Mouse (Mus musculus) spleen, postnatal 36 days (tissue): ENCODE data around the gene Hykk.

Experiments
- DNase-seq, 2 experiments: peaks; one replicate each; pipeline ENCODE4 v3.0.0; 2022; ENCODE audit warnings: low spot score in 2 of 2, mixed read lengths in 1 of 2

Gene Hykk

DNA sequence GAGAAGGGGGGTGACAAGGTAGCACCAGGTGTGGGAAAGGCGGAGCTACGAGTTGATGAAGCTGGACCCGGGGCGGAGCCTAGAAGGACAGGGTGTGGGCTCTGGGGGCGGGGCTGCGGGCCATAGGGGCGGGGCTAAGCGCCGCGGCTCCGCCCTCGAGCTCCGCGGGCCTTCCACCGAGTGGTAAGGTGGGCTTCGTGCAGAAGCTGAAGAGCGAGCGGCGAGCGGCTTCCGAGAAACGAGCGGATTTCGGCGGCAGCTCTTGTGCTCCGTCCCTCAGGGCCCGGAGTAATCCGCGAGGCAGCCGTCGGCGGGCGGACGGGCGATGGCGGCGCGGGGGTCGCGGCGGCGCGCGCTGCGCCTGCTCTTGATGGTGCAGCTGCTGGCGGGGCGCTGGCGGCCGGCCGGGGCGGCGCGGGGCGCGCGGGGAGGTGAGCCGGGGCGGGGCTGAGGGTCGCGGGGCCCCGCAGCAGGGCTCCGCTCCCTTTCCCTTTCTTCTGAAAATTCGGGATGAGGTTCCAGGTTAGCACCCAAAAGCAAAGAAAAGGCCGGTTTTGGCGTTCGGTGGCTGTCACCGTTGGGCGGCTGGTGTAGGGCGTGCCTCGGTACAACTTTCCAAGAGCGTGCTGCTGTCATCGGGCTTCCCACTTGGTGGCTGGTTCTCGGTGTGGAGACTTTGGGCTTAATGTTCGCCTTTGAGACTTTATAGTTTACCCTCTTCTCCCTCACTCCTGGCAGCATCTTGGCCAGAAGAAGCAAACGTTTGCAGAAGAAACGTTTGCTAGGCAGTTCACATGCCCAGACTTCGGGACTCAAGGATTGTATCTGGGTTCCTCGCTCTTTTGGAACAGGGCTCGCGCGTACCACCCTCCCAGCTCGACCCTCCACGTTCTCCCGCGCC, 64.5 kb downstream of the Hykk start:
- DNase-seq, result peak in 1 of 2 experiments; percentile 4

DNA sequence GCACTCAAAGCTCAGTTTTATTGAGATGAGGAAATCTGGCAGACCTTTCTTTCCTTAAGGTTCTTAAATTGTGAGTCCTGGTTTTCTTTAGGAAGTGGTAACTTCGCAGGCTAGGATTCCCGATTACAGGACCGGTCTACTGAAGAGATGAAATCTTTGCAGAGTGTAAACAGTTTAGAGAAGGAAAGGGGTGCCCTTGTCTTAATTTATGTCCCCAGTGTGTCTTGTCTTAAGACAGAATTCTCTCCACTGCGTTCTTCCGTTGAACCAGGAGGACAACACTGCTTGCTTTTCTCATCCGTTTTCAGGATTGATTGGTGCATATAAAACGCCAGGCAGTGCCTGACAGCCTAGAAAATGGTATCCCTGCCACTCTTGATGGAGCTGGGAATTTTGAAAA, 65.3 kb downstream of the Hykk start:
- DNase-seq, result no peak

DNA sequence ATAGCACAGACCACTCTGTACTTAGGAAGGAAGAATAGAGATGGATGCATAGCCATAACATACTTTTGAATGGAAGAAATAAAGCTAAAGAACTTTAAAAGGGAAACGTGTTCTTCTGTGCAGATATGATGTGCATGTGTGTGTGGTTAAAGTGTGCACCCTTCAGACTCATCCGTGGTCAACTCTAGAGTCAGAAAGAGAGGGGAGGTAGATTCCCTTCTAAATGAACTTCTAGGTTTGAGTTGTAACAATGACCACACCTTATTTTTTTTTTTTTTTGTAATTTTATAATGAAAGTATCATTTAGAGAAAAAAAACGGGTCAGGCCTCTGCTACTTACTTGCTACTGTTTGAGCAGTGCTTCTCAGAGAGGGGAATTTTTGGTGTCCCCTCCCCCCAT, 73.3 kb downstream of the Hykk start:
- no peak for DNase-seq

DNA sequence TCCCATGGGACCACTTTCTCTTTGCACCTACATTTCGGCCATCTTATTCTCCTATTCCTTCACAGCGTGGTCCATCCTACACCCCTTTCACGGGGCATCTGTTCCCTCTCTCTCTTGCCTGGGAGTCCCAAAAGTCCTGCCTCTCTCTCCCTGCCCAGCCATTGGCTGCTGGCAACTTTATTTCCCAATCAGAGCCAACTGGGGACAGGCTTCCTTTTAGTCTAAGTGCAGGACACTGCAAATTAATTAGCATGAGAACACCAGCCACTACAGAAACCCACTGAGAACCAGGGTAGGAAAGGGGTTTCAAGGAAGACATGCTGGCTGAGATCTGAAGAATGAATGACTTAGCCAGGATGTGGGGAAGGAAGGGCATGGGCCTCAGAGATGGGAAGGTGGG, 77.3 kb downstream of the Hykk start:
- DNase-seq, result no peak

DNA sequence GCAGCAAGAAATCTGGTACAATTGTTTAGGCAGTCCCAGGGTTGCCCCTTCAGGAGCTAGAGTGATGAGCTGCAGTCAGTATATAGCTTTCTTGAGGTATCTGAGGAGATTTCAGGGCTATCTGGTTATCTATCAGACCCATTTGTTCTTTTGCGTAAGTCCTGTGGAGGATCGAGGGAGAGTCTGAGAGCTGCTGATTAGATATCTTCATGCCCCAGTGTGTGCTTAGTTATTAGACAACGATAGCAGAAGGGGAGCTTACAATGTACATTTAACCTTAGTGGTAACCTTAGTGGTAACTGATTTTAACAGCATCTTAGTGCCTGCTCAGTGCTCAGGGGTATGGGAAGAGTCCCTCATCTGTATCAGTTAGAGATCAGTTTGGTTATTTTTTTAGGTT, 78.6 kb downstream of the Hykk start:
- no peak for DNase-seq
